ENCODE assay signal across 12 mouse cellular contexts in the genomic region with DNA sequence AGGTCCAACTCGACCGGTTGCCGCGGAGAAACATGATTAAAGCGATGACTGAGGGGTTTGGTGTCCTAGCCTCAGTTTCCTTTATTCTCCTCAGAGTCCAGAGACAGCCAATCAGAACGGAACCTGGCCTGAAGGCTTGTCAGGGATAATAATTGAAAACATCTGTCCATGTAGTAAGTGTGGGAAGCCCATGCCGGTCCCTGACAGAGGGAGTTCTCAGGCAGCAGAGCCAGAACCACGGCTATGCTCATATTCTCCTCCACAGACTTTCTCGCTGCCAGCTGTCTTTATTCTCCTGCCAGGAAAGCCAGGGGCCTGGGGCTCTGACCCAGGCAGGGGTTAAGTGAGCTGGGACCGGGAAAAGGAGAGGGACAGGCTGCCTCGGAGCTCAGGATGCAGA.
DNase-seq lines count a peak whose midpoint lies in the region; ATAC-seq lines count a peak whose summit lies in the region.
"Had no signal": no experiment of that assay in that cellular context is flagged by ENCODE, and none has a peak within 500 bp of the region (broad histone marks: within the 10 kb centered on the region; RNA-seq: fewer than 3 reads in every experiment).

No protein-coding gene starts in this region.

- no peaks in the 10 kb centered on the region; the same call in 1 of the 2 replicates for H3K4me1 ChIP-seq in heart, embryonic 16.5 days (ENCODE audit: control insufficient read depth, insufficient read depth, low read length)
- peaks cover 5% of the 10 kb centered on the region; the same call in 1 of the 2 replicates for H3K4me1 ChIP-seq in lung, embryonic 15.5 days
- 0 out of 2 replicates have a peak, but pooled peaks cover 2% of the 10 kb centered on the region for H3K4me1 ChIP-seq in embryonic facial prominence, embryonic 11.5 days (ENCODE audit: control insufficient read depth, insufficient read depth, low read length)
- H3K4me1 ChIP-seq in limb, embryonic 15.5 days: peaks cover 5% of the 10 kb centered on the region; the same call in 1 of the 2 replicates
- no peaks in the 10 kb centered on the region for H3K4me1 ChIP-seq in forebrain, embryonic 13.5 days

- intact Hi-C loops in heart, postnatal 25 days (cut with DNase I): no loop called here

- DNase-seq in heart, postnatal 25 days (ENCODE audit: low spot score): no peak
- DNase-seq in lung, postnatal 25 days (ENCODE audit: low spot score): no peak
- peak; percentile 68 for DNase-seq in embryonic facial prominence, embryonic 11.5 days (ENCODE audit: low spot score)
- DNase-seq in spleen, postnatal 10 days (ENCODE audit: low spot score in 2 of 2): no peak
- DNase-seq: liver, postnatal 0 days; spleen, adult 18-20 months; thymus, postnatal 4 days had no signal

- no peak overlapping the region for H3K9ac ChIP-seq in heart, embryonic 16.5 days (ENCODE audit: low read length)
- H3K9ac ChIP-seq in lung, embryonic 15.5 days: no peak overlapping the region; the same call in 1 of the 2 replicates
- H3K9ac ChIP-seq in embryonic facial prominence, embryonic 11.5 days (replicated peaks; ENCODE audit: low read length): no peak overlapping the region; the same call in 1 of the 2 replicates
- no peak overlapping the region for H3K9ac ChIP-seq in limb, embryonic 15.5 days
- no peak overlapping the region for H3K9ac ChIP-seq in forebrain, embryonic 13.5 days
- H3K9ac ChIP-seq: heart, embryonic 15.5 days; liver, postnatal 0 days had no signal

- H3K4me3 ChIP-seq in heart, embryonic 16.5 days (ENCODE audit: low read length): no peak overlapping the region
- no peak overlapping the region for H3K4me3 ChIP-seq in lung, embryonic 15.5 days
- H3K4me3 ChIP-seq in embryonic facial prominence, embryonic 11.5 days (ENCODE audit: low read depth, low read length): no peak overlapping the region
- H3K4me3 ChIP-seq in limb, embryonic 15.5 days: no peak overlapping the region
- no peak overlapping the region for H3K4me3 ChIP-seq in forebrain, embryonic 13.5 days
- H3K4me3 ChIP-seq: heart, embryonic 15.5 days had no signal

- no peak overlapping the region for H3K4me2 ChIP-seq in heart, embryonic 16.5 days (ENCODE audit: low read depth, low read length)
- H3K4me2 ChIP-seq in lung, embryonic 15.5 days: no peak overlapping the region
- no peak overlapping the region for H3K4me2 ChIP-seq in embryonic facial prominence, embryonic 11.5 days (ENCODE audit: low read depth, low read length)
- H3K4me2 ChIP-seq in limb, embryonic 15.5 days: peak overlapping the region; percentile 13; the same call in 1 of the 2 replicates
- H3K4me2 ChIP-seq in forebrain, embryonic 13.5 days: no peak overlapping the region
- H3K4me2 ChIP-seq: heart, embryonic 15.5 days had no signal

- H3K27ac ChIP-seq in heart, embryonic 16.5 days (ENCODE audit: low read length): 0 out of 2 replicates have a peak overlapping the region, but pooled peaks have one; percentile 13
- H3K27ac ChIP-seq in lung, embryonic 15.5 days: peak overlapping the region; percentile 69
- no peak overlapping the region for H3K27ac ChIP-seq in embryonic facial prominence, embryonic 11.5 days (replicated peaks; ENCODE audit: low read depth, low read length)
- peak overlapping the region; percentile 62; the same call in 1 of the 2 replicates for H3K27ac ChIP-seq in limb, embryonic 15.5 days
- no peak overlapping the region for H3K27ac ChIP-seq in forebrain, embryonic 13.5 days
- H3K27ac ChIP-seq: heart, embryonic 15.5 days had no signal

- WGBS in heart, embryonic 16.5 days: 57% methylated on average over 11 of the region's 11 CpGs
- 39% methylated on average over 11 of the region's 11 CpGs for WGBS in lung, embryonic 15.5 days
- WGBS in embryonic facial prominence, embryonic 11.5 days: 22% methylated on average over 11 of the region's 11 CpGs
- WGBS in limb, embryonic 15.5 days: 33% methylated on average over 11 of the region's 11 CpGs
- WGBS in forebrain, embryonic 13.5 days: 78% methylated on average over 11 of the region's 11 CpGs

- no peaks in the 10 kb centered on the region for H3K36me3 ChIP-seq in heart, embryonic 16.5 days (ENCODE audit: control insufficient read depth, insufficient read depth)
- no peaks in the 10 kb centered on the region for H3K36me3 ChIP-seq in lung, embryonic 15.5 days
- H3K36me3 ChIP-seq in embryonic facial prominence, embryonic 11.5 days (replicated peaks; ENCODE audit: control insufficient read depth, insufficient read depth, low read depth, low read length): no peaks in the 10 kb centered on the region
- H3K36me3 ChIP-seq in limb, embryonic 15.5 days: no peaks in the 10 kb centered on the region
- no peaks in the 10 kb centered on the region for H3K36me3 ChIP-seq in forebrain, embryonic 13.5 days (ENCODE audit: poor library complexity, severe bottlenecking)
- H3K36me3 ChIP-seq: heart, embryonic 15.5 days had no signal

- no peaks in the 10 kb centered on the region for H3K27me3 ChIP-seq in heart, embryonic 16.5 days (ENCODE audit: control insufficient read depth, insufficient read depth, low read length)
- H3K27me3 ChIP-seq in lung, embryonic 15.5 days: no peaks in the 10 kb centered on the region
- no peaks in the 10 kb centered on the region for H3K27me3 ChIP-seq in embryonic facial prominence, embryonic 11.5 days (ENCODE audit: control insufficient read depth, insufficient read depth, low read length)
- no peaks in the 10 kb centered on the region for H3K27me3 ChIP-seq in limb, embryonic 15.5 days
- no peaks in the 10 kb centered on the region for H3K27me3 ChIP-seq in forebrain, embryonic 13.5 days
- H3K27me3 ChIP-seq: heart, embryonic 15.5 days had no signal

- no peaks in the 10 kb centered on the region for H3K9me3 ChIP-seq in heart, embryonic 16.5 days (replicated peaks; ENCODE audit: control insufficient read depth, low read length)
- no peaks in the 10 kb centered on the region for H3K9me3 ChIP-seq in lung, embryonic 15.5 days
- H3K9me3 ChIP-seq in embryonic facial prominence, embryonic 11.5 days (replicated peaks; ENCODE audit: control insufficient read depth, low read length): no peaks in the 10 kb centered on the region
- no peaks in the 10 kb centered on the region for H3K9me3 ChIP-seq in limb, embryonic 15.5 days
- no peaks in the 10 kb centered on the region for H3K9me3 ChIP-seq in forebrain, embryonic 13.5 days (replicated peaks)
- H3K9me3 ChIP-seq: heart, embryonic 15.5 days had no signal

- no peak for ATAC-seq in heart, embryonic 16.5 days (replicated peaks; ENCODE audit: extremely low read depth, insufficient read depth, low FRiP score)
- ATAC-seq in lung, embryonic 15.5 days (ENCODE audit: borderline replicate concordance, extremely low read depth, low FRiP score, low TSS enrichment): peak; percentile 70; the same call in 1 of the 2 replicates
- ATAC-seq in embryonic facial prominence, embryonic 11.5 days (replicated peaks; ENCODE audit: insufficient number of reproducible peaks, low FRiP score, low TSS enrichment, low read depth): no peak
- 0 out of 2 replicates have a peak, but pooled peaks have one; percentile 40 for ATAC-seq in limb, embryonic 15.5 days (ENCODE audit: insufficient number of reproducible peaks, low FRiP score, low TSS enrichment, low read depth)
- ATAC-seq in forebrain, embryonic 13.5 days: no peak
- ATAC-seq: liver, postnatal 0 days had no signal

Comparison
In these comparisons a context has a peak if more than half of its experiments do, and no peak if none do; other contexts are left out.
1. ATAC-seq: peak in lung, embryonic 15.5 days (single experiment) and limb, embryonic 15.5 days (single experiment); none in heart, embryonic 16.5 days (single experiment), embryonic facial prominence, embryonic 11.5 days (single experiment) and forebrain, embryonic 13.5 days (single experiment).
2. H3K27ac ChIP-seq: peak in heart, embryonic 16.5 days (single experiment), lung, embryonic 15.5 days (single experiment) and limb, embryonic 15.5 days (single experiment); none in embryonic facial prominence, embryonic 11.5 days (single experiment) and forebrain, embryonic 13.5 days (single experiment).